Mouse (Mus musculus) liver (tissue): ENCODE measurements around the gene Tmco4.

ENCODE experiments used
- DNase-seq: peaks from one replicate; pipeline ENCODE4 v3.0.0-alpha.2; 2020; ENCODE audit warnings: mixed read lengths

The Tmco4 gene

DNA sequence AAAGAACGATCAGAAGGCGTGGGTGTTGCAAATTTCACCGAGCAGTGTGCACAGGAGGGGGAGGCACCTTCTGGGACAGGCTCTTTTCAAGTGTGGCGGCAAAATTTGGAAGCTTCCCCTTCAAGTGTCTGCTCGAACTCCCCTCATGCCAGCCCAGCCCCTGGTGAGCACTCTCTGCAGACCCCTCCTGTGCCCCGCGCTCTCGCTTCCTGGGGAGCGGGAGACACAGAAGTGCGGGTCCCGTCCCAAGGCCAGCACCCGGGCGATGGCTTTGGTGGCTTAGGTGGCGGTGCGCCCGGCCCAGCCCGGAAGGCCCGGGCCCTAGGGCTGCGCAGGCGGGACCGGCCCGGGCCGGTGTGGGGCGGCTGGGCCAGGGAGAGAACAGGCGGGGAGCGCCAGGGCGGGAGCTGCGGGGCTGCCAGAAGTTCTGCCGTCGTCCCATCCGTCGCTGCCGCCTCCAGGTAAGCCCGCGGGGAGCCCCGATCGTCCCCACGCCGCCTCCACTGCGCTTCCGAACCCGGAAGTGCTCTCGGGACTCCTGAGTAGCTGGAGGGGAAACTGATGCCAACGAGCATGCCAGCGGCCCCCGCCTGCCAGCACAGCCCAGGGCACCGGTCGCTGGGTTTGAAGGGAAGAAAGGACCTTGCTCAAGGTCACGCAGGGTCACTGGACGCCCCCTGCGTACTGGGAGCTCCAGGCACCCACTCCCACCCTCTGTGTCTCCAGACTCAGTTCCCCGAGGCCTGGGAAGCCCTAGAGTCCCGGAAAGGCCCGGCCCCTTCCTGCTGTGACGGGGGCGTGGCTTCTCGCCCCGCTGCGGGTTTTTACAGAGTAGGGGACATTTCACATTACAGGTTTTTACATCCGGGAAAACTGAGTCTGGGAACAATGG is at the start of gene Tmco4:
TSS of gene Tmco4 (plus strand) at position 62 of the 892 bp plus-strand sequence.
- peak; percentile 81 for DNase-seq

DNA sequence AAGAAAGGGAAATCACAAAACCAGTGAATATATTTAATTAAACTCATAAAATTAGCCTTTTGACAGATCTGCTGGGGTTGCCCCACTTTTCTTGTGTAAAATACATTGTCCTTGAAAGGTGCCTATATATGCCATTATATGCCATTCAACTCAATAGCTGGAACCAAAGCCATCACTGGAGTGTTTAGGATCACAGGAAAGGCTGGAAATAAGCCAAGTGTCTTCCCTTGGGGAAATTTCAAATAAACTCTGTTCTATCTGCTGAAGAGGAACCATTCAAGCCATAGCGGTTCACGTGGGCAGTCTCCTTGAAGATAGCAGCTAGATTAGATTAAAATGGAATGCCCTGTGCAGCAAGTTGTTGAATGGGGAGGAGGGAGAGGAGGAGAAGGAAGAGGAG is 47.1 kb upstream of the Tmco4 start:
- no peak for DNase-seq

DNA sequence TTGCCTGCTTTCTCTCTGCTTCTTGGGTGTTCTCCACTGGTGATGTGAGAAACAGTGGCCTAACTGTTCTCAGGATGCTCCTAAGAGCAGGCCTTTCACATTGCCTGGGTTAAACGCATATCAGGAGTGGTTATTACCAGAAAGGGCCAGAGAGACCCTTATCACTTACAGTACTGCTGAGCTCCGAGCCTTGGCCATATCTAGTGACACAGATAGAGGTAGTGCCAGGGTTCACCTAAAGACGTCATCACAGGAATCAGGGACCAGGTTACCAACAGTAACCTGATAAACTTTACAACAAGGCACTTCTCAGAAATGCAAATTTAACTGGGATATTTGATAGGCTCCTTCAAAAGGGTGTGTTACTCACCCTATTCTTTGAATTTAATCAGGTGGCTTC is 38.8 kb upstream of the Tmco4 start:
- no peak for DNase-seq

GRCm38 (mm10) chr4:138934456-138935145 is 38.1 kb upstream of the Tmco4 start:
- no peak for DNase-seq

- no peak for DNase-seq
Observed at GRCm38 (mm10) chr4:138938495-138939269, 34.0 kb upstream of the Tmco4 start.

DNA sequence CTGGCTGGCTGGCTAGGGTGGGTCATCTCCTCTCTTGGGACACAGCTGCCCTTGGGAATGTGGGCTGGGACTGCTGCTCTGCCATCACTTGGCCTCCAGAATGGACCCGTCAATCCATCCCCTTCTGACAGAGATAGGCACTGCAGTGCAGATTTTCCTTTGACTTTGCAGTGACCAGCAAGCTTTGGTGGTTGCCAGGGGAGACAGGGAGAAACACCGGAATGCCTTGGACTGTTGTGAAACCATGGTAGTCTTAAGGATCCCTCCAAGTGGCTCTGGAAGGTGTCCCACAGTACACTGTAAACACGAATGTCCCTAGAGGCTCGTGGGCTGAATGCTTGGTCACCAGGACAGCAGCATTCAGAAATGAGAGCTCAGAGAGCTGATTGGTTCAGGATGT is 33.2 kb upstream of the Tmco4 start:
- no peak for DNase-seq

DNA sequence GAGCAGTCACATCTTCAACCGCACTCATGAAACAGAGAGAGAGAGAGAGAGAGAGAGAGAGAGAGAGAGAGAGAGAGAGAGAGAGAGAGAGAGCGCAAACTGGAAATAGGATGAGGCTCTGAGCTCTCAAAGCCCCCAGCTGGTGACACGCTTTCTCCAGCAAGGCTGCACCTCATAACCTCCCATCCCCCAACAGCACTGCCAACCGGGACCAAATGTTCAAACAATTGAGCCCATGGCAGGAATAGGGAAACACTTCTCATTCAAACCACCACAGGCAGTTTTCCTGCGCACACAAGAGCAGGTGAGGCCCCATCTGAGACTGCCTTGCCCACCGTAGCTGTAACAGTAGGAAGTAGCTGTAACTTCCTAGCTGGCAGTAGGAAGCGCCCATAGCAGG is 31.3 kb upstream of the Tmco4 start:
- DNase-seq, result no peak

DNA sequence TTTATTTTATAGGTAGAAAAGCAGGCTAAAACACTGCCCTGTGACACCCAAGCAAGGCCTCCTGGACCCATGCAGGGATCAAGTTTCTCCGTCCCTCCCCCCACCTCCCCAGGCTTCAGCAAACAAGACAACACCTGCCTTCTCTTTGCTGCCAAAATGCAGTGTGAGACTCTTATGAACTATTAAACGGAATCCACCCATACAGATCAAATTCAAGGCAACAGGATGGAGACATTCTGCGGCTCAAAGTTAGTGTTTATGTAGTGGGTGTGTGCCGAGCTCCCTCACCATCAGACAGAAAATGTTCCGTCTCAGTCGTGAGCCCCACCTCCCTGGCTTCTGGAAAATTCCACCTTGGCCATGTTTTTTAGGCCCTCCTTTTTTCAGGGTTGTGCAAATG is 30.7 kb upstream of the Tmco4 start:
- no peak for DNase-seq

DNA sequence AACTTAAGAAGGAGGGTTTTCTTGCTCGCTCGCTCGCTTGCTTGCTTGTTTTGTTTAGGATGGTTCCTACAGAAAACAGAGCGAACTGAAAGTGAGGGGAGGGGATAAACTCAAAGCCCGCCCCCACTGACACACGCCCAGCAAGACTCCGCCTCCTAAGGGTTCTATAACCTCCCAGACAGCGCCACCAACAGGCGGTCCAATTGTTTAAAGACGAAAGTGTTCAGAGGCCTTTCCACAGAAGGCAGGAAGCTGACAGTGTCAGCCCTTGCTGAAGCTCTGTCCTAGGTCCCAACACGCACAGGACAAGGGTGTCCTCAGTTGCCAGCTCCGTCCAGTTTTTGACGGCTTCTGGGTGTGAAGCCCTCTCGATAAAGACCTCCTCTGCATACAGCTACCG is 29.0 kb upstream of the Tmco4 start:
- DNase-seq, result peak; percentile 83

DNA sequence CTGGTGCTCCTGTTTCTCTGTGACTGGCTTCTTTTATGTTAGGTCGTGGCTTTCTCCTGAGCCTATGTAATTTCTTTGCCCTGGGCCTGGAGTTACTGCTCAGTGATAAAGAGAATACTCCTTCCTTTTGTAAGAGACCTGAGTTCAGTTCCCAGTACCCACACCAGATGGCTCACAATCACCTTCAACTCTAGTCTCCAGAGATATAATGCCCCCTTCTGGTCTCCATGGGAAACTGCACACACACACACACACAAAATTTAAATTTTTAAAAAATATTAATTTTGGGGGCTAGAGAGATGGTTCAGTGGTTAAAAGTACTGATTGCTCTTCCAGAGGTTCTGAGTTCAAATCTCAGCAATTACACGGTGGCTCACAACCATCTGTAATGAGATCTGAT is 24.4 kb upstream of the Tmco4 start:
- DNase-seq, result no peak

DNA sequence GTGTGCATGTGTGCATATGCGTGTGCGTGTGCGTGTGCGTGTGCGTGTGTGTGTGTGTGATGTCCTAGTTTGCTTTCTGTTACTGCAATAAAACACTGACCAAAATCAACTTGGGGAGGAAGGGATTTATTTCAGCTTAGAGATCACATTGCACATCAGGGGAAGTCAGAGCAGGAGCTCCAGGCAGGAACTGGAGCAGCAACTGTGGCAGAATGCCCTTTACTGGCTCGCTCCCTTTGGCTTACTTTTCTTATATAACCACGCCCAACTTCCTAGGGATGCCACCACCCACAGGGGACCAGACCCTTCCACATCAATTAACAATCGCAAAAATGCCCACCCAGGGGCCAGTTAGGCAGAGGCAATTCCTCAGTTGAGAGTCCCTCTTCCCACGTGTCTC is 14.1 kb upstream of the Tmco4 start:
- no peak for DNase-seq

- DNase-seq, result no peak
Observed at GRCm38 (mm10) chr4:138959120-138959519, 13.6 kb upstream of the Tmco4 start.

DNA sequence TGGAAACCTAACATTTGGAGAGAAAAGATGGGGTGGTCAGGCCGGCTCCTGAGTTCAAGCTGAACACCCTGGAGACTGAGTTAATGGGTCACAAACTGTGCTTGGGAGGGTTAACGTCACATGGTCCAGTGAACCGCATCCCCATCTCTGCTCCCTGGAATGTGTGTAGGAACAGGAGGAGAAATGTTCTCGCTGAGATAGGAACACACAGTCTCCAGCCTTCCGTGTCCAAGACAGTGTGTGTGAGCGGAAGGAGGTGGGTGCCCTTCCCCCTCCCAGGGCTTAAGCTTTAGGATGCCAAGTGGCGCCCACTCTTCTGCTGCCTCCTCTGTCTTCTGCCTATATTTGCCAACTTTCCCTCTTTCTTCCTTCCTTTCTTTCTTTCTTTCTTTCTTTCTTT is 12.8 kb upstream of the Tmco4 start:
- DNase-seq, result no peak

GRCm38 (mm10) chr4:138962719-138963118 is 10.0 kb upstream of the Tmco4 start:
- no peak for DNase-seq

DNA sequence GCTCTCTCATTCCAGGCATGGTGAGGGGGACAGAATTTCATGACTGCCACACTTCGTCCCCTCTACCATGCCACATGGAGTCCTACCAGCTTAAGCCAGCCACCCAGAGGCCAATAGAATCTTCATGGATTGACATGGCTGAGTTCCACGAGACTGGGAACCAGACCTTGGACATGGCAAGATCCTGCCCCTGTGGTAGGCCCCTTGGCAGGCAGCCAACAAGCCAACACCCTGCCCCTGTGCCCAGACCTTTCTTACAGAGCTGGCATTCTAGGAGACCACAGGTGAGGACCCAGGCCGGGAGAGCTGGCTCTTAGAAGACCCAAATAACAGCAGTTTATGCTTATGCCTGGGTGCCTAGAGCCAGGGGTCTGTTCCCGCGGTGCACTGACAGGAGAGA is 6.8 kb upstream of the Tmco4 start:
- DNase-seq, result no peak

DNA sequence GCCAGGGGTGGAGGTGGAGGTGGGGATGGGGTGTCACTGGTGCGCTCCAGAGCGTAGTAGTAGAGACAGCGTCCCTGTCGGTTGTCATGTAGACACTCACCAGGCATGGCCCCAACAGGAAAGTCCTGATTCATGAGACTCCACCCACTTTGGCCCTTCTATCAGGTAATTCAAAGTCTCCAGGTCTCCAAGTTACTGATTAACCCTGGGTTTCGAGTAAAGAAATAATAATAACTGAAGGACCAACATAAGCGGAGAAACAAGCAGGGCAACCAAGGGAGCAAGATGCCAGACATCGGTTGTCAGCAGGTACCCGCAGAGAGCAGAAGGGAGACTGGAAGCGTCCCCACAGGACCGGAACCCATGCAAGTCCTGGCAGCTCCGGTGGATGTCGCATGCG is 5.8 kb upstream of the Tmco4 start, which contains the start of gene Rnf186:
TSS of gene Rnf186 (plus strand) at position 247 of the 400 bp plus-strand sequence.
- DNase-seq, result no peak

GRCm38 (mm10) chr4:138967485-138967884 is 5.2 kb upstream of the Tmco4 start:
- DNase-seq, result no peak

DNA sequence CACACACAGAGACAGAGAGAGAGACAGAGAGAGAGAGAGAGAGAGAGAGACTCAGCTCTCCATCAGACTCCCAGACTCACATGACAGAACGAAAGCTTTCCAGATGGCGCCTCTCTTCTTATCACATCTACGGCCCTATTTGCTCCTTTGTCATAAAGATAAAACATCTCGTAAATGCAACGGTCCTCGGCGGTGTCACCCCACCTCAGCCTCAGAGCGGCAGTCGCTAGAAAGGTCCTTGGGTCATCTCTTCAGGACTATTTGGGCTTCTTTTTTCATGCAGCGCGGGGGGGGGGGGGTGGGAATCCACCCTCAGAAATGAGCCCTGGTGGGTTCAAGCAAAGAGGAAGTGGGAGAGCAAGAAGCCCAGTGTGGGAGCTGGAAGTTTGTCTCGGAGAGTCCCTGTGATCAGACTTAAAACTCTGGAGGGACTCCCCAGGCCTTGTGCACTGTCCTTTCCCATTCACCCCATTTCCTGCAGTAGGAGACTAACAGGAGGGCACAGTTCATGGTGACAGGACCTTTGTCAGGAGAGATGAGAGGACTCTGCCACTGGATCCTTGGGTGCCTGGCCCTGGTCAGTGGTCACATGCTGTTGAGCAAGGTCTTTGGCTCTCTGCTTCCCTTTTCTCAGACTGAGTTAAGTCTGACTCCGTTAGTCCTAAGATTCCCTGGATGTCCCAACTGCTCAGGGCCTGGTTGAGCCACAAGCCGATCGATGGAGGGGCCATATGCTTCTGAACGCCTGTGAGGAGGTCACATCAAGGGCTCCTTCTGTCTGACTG is 3.7 kb upstream of the Tmco4 start:
- DNase-seq, result no peak

DNA sequence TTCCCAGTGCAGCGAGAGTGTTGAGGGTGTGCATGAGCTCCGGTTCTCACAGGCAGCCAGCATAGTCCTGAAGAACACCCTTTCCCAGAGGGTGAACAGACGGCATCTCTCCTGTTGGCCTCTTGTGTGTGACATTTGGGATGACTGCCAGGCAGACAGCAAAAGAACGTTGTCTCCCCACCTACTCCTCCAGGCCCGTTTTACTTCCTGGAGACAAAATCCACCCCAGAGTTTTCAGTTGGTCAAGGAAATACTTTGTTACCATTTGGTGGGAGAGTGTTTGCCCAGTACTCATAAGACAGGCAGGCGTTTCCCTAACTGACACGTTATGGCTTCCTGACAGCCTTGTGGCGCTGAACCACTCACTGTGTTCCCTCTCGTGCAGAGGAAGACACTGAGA is 3.0 kb upstream of the Tmco4 start:
- no peak for DNase-seq

- DNase-seq, result no peak
Observed at GRCm38 (mm10) chr4:138971371-138971770, 1.3 kb upstream of the Tmco4 start.

DNA sequence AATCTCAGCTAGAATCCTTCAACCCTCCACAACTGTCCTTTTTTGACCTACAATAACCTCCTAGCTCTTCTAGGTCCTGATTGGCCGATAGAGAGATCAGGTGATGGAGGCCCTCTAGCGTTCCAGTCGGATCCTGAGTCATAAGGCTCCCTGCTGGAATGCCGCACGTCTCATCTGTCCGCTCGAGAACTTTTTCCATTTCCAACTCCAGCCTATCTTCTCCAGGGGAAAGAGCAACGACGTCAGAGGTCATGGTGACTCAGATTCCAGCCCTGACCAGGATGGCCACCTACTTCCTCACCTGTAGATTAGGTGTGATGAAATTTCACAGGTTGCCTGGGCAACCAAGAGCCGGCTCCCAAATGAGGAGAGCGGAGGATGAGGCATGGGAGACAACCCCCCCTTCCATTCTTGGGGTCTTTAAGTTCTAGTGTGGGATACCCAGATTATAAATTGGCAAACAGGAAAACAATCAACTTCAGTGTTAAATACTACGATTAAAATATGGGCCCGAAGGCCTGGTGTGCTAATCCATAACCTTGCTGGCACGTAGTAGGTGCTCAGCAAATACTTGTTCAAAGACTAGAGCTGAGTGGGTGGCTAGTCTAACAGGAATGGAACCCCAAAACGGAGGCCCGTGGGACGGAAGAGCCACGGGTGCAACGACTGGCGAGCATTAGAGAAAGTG is 405 bp upstream of the Tmco4 start:
- peak; percentile 45 for DNase-seq

DNA sequence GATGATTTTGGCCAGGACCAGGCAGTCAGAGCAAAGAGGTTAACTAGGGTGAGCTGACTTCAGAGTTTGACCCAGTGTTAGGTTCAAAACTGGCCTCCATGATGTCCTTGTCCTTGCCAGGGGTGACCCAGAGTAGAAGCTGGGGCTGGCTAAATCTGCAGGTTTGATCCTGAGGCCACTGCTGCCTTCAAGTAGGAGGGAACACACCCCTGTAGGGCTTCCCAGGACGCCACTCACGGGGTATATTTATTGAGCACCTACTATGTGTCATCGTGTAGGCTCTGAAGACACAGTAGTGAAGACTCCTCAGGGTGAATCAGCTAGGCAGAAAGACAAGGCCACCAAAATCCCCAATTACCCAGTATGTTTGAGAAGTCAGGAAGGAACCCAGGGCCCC is 1.0 kb downstream of the Tmco4 start:
- no peak for DNase-seq
